Mouse (Mus musculus) lung, adult 2 months (tissue): ENCODE measurements around the gene Dnajc9.

Source experiments
- CTCF ChIP-seq: fragments of 200-500 bp; IDR thresholded peaks from 2 replicates; pipeline ENCODE4 v1.5.1; 2011; ENCODE audit warnings: mild to moderate bottlenecking, low read length, control low read depth; ENCODE audit not compliant: insufficient read depth
- POLR2A ChIP-seq: fragments of 200-500 bp; IDR thresholded peaks from 2 replicates; pipeline ENCODE4 v1.6.1; 2011; ENCODE audit warnings: low read depth, mild to moderate bottlenecking, control low read depth, low read length, borderline replicate concordance; ENCODE audit errors: extremely low read depth

DNA sequence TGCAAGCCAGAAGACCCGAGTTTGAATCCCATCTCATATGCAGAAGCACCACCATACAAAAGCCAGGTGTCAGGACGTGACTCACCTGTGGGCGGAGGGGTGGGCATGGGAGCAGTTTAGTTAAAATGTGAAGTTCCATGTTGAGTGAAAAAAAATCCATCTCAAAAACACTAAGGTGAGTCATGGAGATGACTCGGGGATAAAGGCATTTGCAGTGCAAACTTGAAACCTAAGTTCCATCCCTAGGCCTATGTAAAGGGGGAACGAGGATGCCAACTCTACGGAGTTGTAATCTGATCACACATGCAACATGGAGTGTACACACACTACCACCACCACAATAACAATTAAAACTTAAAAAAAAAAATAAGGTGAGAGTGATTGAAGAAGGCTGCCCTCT, 34.3 kb upstream of the Dnajc9 start:
- TF ChIP-seq POLR2A (no peak), CTCF (no peak)
